Mouse (Mus musculus) thymus, adult 2 months (tissue): ENCODE results near the gene Alox12e.

ENCODE experiments used
- CTCF ChIP-seq: fragments of 200-500 bp; IDR thresholded peaks from 2 replicates; pipeline ENCODE4 v1.5.1; 2012; ENCODE audit warnings: mild to moderate bottlenecking, control low read depth, low read length, moderate library complexity, borderline replicate concordance; ENCODE audit not compliant: control insufficient read depth, poor library complexity, insufficient read depth; ENCODE audit errors: extremely low read depth
- POLR2A ChIP-seq: fragments of 200-500 bp; IDR thresholded peaks from 2 replicates; pipeline ENCODE4 v1.6.1; 2012; ENCODE audit warnings: mild to moderate bottlenecking, low read length, control low read depth, moderate library complexity; ENCODE audit not compliant: control insufficient read depth, poor library complexity, insufficient read depth; ENCODE audit errors: extremely low read depth

DNA sequence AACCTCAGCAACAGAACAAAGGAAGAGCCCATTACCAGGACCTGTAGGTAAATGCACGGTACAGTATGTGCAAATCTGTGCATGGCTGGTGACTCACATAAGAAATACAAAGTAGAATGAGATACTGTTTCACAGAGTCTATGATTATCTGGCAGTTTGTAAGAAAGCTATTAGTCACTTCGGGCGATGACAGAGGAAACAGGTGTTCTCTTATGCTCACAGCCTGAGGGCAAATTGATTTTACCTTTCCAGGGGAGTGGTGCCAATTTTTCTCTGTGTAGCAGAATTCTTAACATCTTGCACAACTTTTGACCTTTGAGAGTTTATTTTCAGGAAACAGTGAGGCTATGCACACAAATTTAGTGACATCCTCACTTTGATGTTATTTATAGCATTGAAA, 37.7 kb downstream of the Alox12e start:
- TF ChIP-seq POLR2A, result no peak
- no peak for TF ChIP-seq CTCF
